Mouse (Mus musculus): ENCODE results near the gene Olfr975.
"Not testable (repeated sequence)": the region's sequence is repeated elsewhere in the genome, so short reads cannot be mapped to it uniquely, and the experiment has no call there.

Gene Olfr975

GRCm38 (mm10) chr9:39951946-39952345 lies at the start of gene Olfr975:
TSS of gene Olfr975 (minus strand) at chr9:39952046.
- no peak for DNase-seq

DNA sequence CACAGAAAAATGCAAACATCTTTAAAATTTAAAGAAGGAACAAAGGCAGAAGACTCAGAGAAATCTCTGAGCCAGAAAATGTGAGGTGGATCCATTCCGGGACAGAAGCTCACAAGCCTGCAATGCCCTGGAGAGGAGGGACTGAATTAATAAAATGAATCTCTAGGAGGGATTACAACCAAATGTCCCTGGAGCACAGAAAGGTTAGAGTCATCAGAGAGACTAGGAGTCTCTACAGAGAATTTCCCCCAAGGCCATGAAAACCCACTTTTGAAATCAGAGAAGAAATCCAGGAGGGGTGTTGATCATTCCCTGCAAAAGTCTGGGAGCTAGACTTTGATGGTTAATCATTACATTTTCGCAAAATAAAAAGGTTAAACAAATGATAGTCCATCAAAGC lies 40.0 kb upstream of the Olfr975 start, which contains the start of gene Olfr978:
TSS of gene Olfr978 (plus strand) at position 301 of the 400 bp plus-strand sequence.
- no peak for DNase-seq

GRCm38 (mm10) chr9:39976581-39977145 lies 24.8 kb upstream of the Olfr975 start:
- DNase-seq: not testable (repeated sequence)

DNA sequence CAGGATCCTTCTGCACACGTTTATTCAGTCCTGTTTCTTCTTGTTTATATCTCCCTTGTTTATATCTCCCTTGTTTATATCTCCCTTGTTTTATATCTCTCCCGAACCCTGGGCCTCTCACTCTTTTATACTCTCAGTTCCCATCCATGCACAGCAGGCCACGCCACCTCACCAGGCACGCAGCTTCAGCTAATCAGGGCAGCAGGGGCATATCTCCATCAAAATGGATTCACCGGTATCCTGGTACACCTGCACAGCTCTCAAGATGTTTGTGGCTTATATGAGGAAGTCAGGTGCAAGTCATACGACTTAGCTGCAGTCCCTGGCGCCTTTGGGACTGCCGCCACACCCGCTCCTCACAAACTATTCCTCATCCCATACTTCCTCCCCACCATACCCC lies 9.2 kb upstream of the Olfr975 start, which contains the start of gene Olfr976:
TSS of gene Olfr976 (minus strand) at position 101 of the 400 bp plus-strand sequence.
- not testable (repeated sequence) for DNase-seq

- DNase-seq: no peak
Measured at GRCm38 (mm10) chr9:39937201-39937600, 14.6 kb downstream of the Olfr975 start, which contains the start of gene Olfr974. TSS of gene Olfr974 (plus strand) at chr9:39937501.

DNA sequence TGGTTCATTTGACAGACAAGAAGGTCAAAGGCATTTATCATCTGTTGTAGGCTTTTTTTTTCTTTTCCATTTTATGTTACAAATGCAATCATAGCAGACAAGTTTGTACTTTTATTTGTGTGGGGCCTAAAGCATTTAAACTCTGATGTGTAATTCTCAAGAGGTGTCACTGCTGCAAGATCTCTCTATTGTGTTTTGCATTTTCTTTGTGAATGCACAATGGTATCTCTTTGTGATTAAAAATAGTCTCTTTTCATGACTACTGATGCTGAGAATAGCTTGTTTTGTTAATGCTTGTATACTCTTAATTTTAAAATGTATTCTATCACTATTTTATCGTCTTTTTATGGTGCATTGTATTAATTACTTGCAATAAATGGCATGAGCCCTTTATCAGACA lies 23.0 kb downstream of the Olfr975 start:
- DNase-seq: not testable (repeated sequence)

- not testable (repeated sequence) for DNase-seq
Measured at GRCm38 (mm10) chr9:39927975-39928836, 23.6 kb downstream of the Olfr975 start.

- no peak for DNase-seq
Measured at GRCm38 (mm10) chr9:39909939-39910338, 41.9 kb downstream of the Olfr975 start.

DNA sequence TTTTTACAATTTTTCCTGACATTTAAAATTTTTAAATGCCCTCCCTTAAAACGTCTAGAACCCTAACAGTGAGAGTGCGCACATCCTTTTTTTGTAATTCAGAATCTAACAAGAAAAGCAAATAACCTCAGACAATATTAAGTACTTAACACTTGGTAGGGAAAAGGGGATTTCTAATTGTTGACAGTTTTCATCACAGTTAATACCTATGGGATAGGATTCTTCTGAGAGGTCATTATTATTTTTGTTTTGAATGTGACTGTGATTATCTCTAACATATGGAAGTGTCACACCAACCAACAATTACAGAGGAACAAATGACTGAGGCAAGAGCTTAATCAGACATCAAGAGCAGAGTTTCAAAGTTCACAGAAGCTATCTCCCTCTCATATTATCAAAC lies 44.8 kb downstream of the Olfr975 start, which contains the start of gene Olfr229:
TSS of gene Olfr229 (plus strand) at position 301 of the 400 bp plus-strand sequence.
- DNase-seq: no peak

DNA sequence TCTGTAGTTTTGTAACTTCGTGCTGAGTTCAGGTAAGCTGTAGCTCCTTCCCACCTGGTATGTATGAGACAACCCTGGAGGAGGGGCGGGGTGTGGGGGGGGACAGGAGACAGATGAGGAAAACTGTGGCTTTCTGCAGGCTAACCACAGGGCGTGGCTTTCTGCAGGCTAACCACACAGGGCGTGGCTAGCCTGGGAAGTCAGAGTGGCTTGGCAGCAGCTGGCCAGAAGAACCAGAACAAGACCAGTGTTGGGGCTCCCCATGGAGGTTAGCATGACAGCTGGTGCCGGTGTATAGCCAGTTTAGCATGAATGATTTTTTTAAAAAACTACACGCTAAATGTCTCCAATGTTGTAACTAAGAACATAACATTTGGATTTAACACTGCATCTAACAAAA lies 46.7 kb downstream of the Olfr975 start:
- no peak for DNase-seq
